Mouse (Mus musculus) monocyte, adult 2 months (primary cell): Measurements from ENCODE around the gene Bcl2.

Source experiments
- DNase-seq, 2 experiments: peaks; one replicate each; pipeline ENCODE4 v3.0.0; 2022; ENCODE audit warnings: low spot score in 2 of 2, low read depth in 1 of 2

Bcl2 gene

DNA sequence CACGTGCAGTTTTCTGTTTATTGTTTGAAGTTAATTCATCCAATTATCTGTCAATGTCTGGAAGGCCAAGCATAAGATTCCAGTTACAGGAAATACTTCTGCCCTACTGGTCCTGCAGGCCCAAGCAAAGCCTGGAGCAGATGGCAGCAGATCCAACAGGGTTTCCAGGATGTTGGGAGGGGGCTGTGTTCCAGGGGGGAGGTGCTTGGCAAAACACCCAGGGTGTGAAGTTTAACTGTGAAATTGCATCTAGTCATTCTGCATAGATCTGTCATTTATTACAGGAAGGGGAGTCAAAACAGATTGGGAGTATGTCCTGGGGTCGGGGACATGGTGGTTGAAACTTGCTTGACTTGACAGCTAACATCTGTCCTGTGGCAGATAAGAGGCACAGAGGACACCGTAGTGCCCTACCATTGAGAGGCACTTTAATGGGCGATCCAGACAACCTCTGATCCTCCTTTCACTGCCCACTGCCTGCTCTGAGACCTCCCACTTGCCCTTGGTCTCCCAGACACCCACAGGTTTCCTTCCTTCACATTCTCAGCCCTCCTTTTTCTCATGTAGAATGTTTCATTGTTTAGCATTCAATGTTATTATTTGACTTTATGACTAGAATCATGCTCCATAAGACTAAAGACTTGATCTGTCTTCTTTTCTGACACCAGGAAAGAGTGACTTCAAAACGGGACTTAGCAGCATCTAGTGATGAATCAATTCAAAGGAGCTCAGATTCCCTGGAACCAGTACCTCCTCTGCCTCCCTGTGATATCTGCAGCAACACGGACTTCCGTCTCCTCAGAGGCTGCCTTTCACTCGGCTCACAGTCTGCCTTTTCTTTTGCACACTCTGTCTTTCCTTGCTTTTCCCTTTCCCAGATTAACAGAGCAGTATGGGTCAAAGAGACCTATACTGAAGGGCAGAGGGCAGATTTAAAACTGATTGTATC is 47.7 kb downstream of the Bcl2 start:
- no peak for DNase-seq

DNA sequence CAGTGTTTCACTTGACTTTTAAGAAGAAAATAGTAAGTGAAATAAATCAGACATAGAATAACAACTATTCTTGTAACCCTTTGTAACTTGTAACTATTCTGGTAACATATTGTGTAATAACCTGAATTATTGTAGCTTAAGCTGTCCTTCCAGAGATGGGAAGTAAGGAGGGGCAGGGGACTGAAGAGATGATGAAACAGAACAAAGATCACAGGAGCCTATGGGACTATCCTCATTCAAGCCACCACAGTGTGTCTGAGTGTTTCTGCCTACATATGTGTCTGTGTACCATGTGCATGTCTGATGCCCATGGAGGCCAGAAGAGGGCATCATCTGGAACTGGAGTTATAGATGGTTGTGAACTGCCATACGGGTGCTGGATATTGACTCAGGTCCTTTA is 49.1 kb downstream of the Bcl2 start:
- DNase-seq = no peak

DNA sequence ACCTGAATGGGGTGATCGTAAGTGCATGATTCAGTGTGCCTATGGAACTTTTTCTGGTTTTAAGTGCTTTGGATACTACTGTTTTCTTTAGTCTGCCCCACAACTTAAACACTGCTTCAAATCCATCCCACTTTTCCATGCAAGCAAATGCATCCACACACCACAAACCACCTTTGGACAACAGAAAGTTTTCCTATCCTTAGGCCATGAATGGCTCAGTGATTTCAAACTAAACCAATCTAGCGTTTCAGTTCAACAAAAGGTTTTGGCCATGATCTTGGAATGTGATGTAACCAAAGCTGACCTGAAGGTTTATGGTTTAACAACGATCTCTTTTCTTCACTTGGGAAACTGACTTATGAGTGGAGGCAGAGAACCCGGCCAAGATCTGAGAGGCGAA is 51.6 kb downstream of the Bcl2 start:
- no peak for DNase-seq

DNA sequence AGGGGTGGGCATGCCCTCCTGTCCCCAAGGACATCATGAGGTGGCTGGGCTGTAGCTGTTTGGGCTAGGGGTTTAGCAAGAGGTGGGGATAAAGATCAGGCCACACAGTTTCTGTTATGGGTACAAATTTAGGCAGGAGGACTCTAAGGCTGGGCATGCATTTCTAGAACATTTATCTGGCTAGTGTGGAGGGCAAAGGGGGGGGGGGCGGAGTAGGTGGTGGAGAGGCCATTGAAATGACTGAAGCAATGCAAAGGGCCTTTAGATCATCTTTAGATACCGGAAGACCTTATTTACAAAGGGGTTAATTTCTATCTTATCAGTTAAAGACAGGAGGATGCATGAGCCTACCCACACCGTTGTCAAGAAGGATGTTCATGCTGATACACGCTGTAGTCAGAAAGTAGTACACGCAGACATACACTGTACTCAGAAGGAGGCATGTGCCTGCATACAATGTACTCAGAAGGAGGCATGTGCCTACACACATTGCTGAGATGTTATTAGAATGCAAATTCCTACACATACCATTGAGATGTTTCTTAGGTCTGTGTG is 55.7 kb downstream of the Bcl2 start:
- no peak for DNase-seq

DNA sequence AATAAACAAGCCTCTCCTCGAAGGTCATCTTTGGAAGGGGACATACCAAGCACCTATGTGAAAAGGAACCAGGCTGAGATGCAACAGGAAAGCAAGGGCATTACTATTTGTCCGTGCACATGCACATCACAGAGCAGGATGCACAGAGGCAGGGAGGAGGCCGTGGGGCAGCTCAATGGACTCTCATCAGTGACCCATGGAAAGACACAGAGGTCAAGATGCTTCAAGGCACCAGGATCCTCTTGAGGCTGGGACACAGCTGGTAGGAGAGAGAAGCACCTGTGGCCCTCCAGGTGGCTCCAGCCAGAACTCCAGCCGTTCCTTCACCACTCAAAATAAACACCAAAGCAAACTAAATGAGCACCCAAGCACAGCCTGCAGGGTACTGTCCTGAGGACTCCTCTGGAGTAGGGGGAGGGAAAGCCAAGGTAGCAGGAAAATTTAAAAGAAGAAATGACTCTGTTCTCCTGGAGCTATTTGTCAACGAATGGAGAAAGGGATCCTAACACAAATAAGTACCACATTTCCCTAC is 57.8 kb downstream of the Bcl2 start:
- DNase-seq = no peak

DNA sequence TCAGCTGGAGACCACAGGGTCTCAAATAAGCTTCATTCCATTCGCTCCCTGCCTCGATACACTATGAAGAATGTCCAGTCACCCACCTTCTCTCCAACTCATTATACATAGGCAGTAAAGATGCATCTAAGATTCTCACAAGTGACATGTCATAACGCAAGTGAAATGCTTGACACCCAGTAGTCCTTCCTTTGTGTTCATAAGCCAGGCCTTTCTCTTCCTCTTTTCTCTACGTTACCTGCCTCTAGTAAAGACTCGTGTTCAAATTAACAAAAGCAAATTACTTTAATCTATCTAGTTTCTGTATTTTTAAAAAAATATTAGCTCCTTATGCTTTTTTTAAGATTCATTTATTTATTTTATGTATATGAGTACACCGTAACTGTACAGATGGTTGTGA is 59.8 kb downstream of the Bcl2 start:
- no peak for DNase-seq

DNA sequence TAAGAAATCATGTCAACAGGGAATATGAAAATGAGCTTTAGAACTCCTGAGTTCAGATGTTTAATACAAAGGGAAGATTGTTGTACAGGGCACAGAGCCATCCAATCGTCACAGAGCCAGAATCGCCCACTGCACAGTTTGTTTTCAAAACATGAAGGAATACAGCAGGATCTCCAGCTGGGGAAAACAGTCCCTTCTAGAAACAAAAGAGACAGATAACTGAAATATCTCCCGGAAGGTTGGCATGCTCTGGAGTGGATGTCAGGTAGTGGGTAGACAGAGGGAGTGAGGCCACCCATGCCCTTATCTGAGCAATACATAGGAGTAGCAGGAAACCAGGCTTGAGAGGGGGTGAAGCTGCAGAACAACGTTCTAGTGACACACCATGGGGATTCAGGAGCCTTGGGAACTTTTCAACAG is 60.6 kb downstream of the Bcl2 start:
- DNase-seq = no peak

DNA sequence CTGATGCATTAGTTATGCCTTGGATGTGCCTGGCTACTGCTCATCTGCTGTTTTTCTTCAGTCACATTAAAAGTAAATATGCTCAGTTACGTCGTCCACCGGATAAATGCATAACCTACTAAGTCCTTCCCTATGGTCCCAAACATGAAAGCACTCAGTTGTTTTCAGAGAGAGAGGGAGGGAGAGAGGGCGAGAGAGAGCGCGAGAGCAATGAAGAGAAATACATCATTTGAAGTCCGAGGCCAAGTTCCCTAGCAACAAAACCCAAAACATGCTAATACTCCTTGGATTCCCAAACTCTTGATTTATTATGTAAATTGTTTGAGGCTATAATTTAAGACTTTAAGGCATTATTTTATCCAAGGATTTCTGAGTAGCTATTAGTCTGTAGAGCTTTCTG is 62.9 kb downstream of the Bcl2 start:
- no peak for DNase-seq

DNA sequence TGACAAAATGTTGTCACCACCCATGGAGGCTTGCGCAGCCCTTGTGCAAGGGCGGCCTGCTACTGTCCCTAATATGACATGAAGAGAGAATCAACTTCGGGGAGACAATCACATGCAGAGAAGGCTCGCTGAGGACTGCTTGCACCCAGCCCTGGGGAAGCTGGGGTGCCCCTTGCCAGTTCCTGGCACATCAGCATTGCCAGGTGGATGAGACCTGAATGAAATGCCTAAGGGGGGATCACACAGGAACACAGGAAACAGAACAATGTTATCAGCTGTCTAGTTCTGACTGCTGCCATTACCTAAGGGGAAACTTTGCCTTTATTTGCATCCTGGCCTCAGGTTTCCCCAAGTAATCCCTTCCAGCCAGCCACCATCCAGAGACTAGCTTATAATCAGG is 63.6 kb downstream of the Bcl2 start:
- no peak for DNase-seq

DNA sequence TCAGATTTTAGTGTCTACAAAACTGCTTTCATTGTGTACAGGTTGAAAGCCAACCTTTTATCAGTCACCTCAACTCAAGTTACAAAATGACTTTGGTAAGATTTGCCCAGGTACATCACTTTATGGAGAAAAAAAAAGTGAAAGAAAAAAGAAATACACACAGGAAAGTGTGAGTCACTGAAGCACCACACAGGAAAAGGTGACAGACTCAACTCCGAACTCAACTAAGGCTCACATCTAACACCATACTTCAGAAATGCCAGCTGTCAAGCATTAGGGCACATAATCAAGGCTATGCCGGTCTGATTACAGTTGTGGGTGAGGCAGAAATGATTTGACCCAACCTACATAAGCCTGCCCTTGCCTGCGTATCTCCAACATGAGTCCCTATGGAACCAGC is 66.7 kb downstream of the Bcl2 start:
- no peak for DNase-seq

DNA sequence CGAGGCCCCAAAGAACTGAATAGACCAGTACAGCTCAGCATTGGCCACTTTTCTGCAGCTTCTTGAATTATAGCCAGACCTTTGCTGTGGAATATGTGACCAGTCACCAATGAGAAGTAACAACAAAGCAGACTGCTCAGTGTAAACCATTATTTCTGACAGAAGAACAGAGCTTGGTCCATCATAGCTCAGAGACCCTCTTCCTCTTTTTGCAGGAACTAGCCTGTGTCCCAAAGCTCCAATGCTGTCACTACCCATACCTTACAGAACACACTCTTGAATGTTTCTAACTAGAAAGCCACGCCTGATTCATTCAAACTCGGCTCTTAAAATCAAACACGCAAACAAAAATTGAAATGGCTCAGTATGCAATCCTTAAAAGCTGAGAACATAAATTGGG is 69.5 kb downstream of the Bcl2 start:
- DNase-seq = no peak

DNA sequence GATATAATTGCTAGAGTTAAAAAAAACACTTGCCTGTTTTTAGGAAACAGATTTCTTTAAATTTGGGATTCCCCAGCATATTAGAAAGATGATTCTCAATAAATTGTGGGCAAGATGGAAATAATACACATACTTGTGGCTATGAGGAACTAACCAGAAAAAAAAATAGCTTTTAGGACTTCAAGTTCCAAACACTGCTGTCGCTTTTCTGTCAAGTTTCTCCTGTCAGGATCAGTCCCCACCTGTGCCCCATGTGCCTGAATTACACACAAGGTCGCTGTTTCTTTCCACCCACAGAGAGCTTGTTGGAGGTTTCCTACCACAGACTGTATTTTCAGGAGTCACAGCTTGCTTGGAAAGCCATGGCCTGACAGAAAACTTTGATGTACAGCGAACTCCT is 70.5 kb downstream of the Bcl2 start:
- no peak for DNase-seq

DNA sequence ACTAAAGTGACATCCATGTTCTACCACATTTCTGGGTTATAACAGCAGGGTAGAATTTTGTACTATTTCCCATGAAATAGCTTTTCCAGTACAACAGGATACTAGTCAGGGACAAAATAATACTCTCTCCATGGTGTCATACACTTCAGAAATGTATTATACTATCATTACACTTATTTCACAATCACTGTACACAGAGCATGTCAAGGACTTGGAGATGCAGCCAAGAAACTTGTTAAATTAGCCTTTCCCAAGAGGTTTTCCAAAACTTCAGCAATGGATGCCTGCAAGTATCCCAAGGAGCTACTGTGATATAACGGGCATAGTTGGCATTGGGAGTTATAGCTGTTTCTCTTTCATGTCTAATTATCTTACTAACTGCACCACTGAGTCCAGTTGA is 73.5 kb downstream of the Bcl2 start:
- DNase-seq = no peak

DNA sequence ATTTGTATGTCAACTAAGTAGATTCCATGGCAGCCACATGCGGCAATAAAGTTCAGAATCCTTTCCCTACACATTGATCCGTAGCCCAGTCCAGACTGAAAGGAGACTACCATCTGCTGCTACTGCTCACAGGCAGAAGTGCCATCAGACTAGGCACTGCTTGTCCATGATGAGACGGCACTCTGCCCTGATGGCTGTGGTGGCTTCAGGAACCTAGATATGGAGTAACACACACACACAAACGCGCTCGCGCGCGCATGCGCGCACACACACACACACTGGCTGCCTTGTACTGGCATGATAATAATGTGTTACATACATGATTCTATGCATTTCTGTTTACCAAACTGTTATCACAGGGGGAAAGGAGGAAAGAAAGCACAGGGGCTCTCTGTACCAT is 76.4 kb downstream of the Bcl2 start:
- no peak for DNase-seq

DNA sequence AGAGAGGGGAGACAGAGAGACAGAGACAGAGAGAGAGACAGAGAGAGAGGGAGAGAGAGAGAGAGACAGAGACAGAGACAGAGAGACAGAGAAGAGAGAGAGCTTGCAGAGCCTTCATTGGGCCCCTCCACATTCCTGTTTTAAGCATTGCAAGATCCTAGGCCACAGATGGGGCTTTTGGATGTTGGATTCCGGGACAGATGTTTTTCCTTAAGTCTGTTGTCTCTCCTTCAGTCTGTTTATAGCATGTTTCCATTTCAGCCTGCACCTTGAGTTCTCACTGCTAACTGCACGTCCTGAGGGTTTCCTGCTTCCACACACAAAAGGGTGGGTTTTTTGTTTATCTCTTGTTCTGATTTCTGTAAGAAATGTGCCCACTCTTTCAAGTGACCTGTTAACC is 77.4 kb downstream of the Bcl2 start:
- DNase-seq = no peak

DNA sequence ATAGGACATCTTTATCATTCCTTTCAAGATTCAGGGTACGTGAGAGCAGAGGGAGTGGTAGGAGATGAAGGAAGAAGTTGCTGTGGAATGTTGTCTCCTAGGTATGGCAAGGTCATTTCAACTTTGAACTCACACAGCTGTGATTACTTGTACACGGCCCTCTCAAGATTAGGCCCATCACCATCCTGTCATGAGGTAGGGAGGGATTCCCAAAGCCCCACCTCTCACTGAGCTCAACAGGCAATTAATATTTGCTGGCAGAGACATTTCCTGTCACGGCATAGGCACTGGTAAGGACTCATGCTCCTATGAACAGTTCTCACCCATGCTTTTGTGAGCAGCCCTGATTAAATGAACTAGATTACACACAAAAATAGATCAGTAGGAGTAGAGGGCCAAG is 80.9 kb downstream of the Bcl2 start:
- no peak for DNase-seq

DNA sequence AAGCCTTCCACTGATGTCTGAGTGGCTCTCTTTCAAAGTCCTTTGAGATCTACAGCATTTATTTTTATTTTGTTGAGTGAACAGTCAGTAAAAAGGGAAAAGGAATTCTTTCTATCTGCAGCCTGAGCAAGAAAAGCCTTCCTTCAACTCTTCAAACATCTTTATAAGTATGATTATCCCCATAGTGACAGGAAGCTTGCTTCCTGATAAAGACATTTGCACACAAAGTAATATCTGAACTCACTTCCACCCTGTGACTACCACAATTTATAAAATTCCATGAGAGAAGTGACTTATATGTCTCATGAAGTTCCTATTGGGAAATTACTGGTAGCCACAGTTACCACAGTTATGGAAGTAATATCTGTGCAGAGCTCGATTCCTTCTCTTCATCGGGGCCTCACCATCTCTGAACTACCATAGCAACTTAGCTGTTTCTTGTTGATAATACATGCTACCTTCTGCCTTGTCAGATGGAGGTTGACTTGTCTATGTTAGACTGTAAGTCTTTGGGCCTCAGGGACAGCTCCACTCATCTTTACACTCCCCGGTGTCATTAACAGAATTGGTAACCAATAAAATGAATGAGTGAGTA is 82.1 kb downstream of the Bcl2 start:
- no peak for DNase-seq

DNA sequence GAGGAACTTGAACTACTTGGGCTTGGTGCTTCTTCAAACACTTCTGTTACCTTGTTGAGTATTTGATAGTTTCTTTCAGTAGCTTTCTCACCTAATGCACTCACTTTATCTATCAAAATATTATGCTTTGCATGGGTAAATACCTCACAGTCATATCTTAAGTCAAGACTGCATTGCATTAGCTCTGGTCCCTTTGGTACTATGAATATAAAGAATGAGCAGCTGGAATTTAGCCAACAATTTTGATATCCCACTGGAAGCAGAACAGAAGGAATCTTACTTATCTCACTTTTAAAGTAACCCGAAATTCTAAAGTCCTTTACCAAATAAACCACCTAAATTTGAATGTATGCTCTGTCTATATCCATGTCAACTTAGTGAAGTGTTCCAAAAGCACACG is 83.1 kb downstream of the Bcl2 start:
- no peak for DNase-seq

DNA sequence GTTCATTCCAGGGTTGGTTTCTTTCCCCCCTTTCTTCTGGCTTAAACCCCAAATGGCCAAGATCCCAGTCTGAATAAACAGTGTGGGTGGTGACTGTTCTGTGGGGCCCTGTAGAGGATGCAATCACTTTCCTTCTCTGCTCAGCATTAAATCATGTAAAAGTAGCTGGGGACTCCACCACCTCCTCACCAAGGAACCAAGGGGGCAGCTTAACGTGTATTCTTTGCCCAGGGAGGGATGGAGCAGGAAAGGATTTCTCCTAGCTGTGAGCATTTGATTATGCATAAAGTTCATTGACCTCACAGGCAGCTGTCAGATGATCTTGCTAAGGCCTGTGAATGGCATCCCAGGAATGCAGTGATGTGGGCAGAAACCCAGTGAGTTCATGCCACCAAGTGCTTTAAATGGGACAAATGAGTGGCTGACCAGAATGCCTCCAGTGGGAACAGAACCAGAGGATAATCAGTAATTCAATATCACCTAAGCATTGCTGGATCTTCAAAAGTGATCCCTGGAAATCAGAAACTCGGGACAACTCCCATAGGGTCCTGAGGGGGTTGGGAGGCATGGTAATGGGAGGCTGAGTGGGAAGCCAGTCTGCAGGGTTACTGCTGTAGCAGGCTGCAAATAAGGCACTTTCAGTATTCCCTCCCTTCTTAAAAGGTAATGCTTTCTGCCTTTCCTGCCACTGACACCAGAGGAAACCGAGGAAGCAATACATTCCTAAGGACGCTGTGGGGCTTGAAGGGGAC is 84.0 kb downstream of the Bcl2 start:
- DNase-seq = no peak

DNA sequence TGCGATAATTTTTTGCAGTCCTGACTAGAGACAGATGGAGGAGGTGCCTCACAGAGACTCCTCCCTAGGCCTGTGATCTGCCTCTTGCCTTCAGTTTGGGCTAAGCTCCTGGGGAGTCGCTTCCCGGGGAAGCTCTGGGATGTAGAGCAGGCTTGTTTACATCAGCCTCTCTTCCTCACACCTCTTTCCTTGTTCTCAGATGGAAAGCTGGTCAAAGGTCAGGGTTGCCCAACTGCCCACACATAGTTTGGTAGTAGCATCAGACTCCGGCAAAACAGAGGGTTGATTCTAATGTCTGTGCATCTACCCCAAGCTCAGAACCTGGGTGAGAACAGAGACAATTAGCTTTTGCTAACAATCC is 84.6 kb downstream of the Bcl2 start:
- DNase-seq = no peak

DNA sequence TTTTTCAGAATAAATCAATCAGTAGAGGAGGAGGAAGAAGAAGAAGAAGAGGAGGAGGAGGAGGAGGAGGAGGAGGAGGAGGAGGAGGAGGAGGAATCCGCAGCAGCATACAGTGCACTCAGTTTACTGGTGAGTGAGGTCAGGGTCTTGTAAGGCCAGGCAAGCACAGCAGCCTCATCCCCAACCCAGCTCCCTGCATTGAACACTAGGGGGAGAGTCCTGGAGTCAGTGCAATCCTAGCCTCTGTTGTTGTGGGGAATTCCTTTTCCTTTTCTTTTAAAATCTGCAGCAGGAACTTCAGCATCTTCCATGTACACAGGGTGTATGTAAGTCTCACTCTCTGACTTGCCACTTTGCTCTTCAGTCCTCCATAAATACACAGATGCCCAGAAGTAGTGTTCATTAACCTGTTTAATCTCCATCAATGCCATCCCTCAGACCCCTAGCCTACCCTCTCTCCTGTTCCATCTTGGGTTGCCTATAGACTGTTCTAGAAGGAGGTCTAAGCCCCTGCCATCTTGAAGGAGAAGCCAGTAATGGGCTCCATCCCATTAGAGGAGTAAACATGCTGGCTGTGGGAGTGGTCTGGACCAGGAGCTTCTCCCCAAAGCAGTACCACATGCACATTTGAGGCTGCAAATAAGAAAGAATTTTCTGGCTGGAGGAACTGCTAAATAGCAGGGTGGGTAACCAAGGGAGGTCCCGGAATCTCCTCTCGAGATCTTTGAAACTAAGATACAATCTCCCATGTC is 85.2 kb downstream of the Bcl2 start:
- no peak for DNase-seq
